Mouse (Mus musculus) neural tube, embryonic 15.5 days (tissue): ENCODE results near the gene Rgl2. TPM values are rescaled to one million over a fixed set of nuclear protein-coding genes. Genes with fewer than 3 reads are reported as not detected.
A peak's percentile ranks its signal among the peaks of the same experiment; 100 is the strongest.

Experiments used
- ATAC-seq: fragments of 200-750 bp; cut with Nextera tagmentation; 2 replicates; pipeline ENCODE4 v1.8.0; 2017; ENCODE audit warnings: mild to moderate bottlenecking, moderate TSS enrichment, moderate library complexity; ENCODE audit not compliant: low FRiP score
- H3K27ac ChIP-seq: fragments of 300-500 bp; sonication (generic); replicated peaks from 2 replicates; pipeline ENCODE4 v1.5.1; 2015; ENCODE audit warnings: mild to moderate bottlenecking, inconsistent platforms
- H3K27me3 ChIP-seq: fragments of 300-500 bp; sonication (generic); replicated peaks from 2 replicates; pipeline ENCODE4 v1.6.1; 2015; ENCODE audit warnings: inconsistent platforms
- H3K36me3 ChIP-seq: fragments of 300-500 bp; sonication (generic); 2 replicates; pipeline ENCODE4 v1.6.1; 2015; ENCODE audit warnings: inconsistent platforms
- H3K4me1 ChIP-seq: fragments of 300-500 bp; sonication (generic); 2 replicates; pipeline ENCODE4 v1.6.1; 2015; ENCODE audit warnings: inconsistent platforms
- H3K4me2 ChIP-seq: fragments of 300-500 bp; sonication (generic); 2 replicates; pipeline ENCODE4 v1.6.1; 2015; ENCODE audit warnings: inconsistent platforms, mild to moderate bottlenecking, moderate library complexity
- H3K4me3 ChIP-seq: fragments of 300-500 bp; sonication (generic); replicated peaks from 2 replicates; pipeline ENCODE4 v1.5.1; 2015; ENCODE audit warnings: mild to moderate bottlenecking, inconsistent platforms
- H3K9ac ChIP-seq: fragments of 300-500 bp; sonication (generic); replicated peaks from 2 replicates; pipeline ENCODE4 v1.6.1; 2015; ENCODE audit warnings: mild to moderate bottlenecking, inconsistent platforms
- H3K9me3 ChIP-seq: fragments of 300-500 bp; sonication (generic); replicated peaks from 2 replicates; pipeline ENCODE4 v1.6.1; 2016; ENCODE audit warnings: inconsistent platforms
- WGBS: fragments of 180-500 bp; shearing (Covaris S2); methylation state at CpG from one replicate; pipeline ENCODE4 v1.1.7; 2015; ENCODE audit warnings: mixed read lengths; 5-methylcytosine and 5-hydroxymethylcytosine counted together
- polyA plus RNA-seq: library from polyadenylated mRNA; unstranded; fragments of >200 nt; fragmentation: Nextera tagmentation; extraction: Ambion mirVana; gene quantifications from 2 replicates; pipeline ENCODE4 v1.2.1, GENCODE M21; 2015

The Rgl2 gene
- polyA plus RNA-seq, 1 experiment from 2014 or later: 58.8 TPM

DNA sequence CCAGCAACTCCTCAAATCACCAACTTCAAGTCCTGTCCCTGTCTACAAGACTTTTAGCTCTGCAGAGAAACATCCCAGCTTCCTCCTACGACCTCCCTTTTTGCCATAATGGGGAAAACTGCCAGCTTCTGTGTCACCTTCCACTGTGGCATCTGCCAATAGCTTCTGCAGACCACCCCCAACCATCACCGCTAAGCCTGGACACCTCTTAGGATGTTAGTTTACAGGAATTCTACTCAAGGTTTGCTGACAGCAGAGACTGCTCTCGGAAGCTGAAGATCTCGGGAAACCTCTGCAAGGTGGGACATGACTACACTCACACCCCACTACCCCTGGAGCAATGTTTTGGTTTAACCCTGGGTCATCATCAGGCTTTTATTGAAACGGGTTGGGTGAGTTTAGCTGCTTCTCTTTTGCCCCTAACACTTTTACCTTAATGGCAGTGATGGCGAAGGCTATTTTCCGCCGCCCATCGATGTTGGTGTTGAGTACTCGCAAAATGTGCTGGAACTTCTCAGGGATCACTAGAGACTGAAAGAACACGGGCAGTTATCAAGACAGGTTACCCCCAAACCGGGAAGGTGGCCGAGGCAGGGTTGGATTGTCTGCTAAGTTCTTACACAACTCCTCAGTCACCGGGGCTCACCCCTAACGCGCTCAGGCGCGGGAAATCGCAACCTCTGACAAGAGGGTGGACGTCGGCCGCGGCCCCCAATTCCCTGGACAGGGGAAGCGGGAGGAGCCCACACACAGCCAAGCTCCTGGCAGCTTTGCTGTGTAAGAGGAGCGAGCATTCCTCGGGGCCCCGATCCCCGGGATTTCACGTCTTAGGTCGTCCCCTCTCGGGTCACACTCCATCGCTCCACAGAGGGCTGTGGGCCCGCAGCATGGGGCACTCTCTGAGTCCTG, 25.6 kb downstream of the Rgl2 start:
- H3K9ac ChIP-seq: peak overlapping the region; percentile 90
- peak; percentile 29; the same call in 1 of the 2 replicates for ATAC-seq
- peak overlapping the region; percentile 89 for H3K27ac ChIP-seq
- no peaks in the 10 kb centered on the region for H3K9me3 ChIP-seq
- peak overlapping the region; percentile 83 for H3K4me2 ChIP-seq
- under 1% methylated on average over 33 of the region's 33 CpGs for WGBS
- peak overlapping the region; percentile 85 for H3K4me3 ChIP-seq
- H3K36me3 ChIP-seq: peaks cover 35% of the 10 kb centered on the region
- peaks cover 67% of the 10 kb centered on the region for H3K4me1 ChIP-seq
- H3K27me3 ChIP-seq: no peaks in the 10 kb centered on the region

DNA sequence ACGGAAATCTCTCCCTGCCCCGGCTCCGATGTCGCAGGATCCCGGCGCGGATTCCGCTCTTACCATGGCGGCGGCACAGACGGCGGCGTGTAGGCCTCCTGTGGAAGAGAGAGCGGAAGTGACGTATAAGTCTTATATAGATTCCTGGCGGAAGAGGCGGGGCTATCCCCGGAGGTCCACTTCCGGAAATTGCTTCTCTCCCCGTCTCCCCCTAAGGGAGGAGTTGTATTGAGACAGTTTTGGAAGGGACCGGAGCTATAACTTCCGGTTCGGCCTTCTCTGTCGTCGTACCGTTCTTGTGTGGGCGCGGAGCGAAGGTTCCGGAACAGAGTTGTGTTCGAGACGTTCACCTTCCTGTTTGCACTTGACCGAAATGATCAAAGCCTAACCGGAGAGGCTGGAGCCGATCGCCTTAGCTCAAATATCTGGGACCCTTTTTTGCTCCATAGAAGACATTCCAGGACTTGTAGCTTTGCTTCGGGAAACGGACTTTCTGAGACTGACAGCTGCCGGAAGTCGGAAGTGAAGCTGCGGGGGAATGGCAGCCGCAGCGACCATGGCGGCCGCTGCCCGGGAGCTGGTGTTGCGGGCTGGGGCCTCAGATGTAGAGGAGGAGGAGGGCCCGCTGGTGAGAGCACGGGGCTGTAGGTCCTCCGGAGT, 26.3 kb downstream of the Rgl2 start, which contains the start of the genes Vps52 and Rps18:
Gene Vps52, plus strand, starts transcription at position 258 of the 660 bp plus-strand sequence.
Gene Rps18, minus strand, starts transcription at position 447 of the 660 bp plus-strand sequence.
- H3K4me1 ChIP-seq: peaks cover 59% of the 10 kb centered on the region
- under 1% methylated on average over 50 of the region's 50 CpGs for WGBS

DNA sequence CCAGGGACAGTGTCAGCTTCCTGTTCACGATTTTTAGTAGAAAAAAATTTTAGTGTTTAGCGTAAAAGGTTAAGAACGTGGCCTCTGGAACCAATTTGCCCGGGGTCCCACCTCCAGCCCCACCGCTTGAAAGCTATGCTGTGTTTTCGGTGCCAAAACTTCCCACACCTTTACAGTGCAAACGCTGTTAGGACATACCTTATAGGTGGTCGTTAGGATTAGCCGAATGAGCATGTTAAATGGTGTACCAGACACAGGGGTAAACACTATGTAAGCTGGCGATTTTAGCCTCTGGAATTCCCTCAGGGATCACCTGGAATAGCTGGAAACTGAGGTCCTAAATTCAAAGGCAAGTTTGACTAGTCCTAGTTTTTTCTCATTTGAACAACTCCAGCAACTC, 27.0 kb downstream of the Rgl2 start:
- Histone ChIP-seq H3K27me3 (no peaks in the 10 kb centered on the region), H3K9ac (peak overlapping the region; percentile 83), H3K36me3 (peaks cover 46% of the 10 kb centered on the region), H3K27ac (peak overlapping the region; percentile 95), H3K4me1 (peaks cover 53% of the 10 kb centered on the region), H3K4me2 (peak overlapping the region; percentile 84), H3K9me3 (no peaks in the 10 kb centered on the region), H3K4me3 (peak overlapping the region; percentile 85)
- 0 out of 2 replicates have a peak, but pooled peaks have one; percentile 2 for ATAC-seq
- 7% methylated on average over 10 of the region's 10 CpGs for WGBS

More for the DNA sequence above, 26.3 kb downstream of the Rgl2 start, which contains the start of the genes Vps52 and Rps18:
- Histone ChIP-seq H3K9me3 (no peaks in the 10 kb centered on the region), H3K4me2 (peak within 1 kb of the TSS; percentile 84), H3K27me3 (no peaks in the 10 kb centered on the region), H3K27ac (peak within 1 kb of the TSS; percentile 95), H3K4me3 (peak within 1 kb of the TSS; percentile 85), H3K36me3 (peaks cover 40% of the 10 kb centered on the region), H3K9ac (peak within 1 kb of the TSS; percentile 90)
- peak; percentile 90 for ATAC-seq

DNA sequence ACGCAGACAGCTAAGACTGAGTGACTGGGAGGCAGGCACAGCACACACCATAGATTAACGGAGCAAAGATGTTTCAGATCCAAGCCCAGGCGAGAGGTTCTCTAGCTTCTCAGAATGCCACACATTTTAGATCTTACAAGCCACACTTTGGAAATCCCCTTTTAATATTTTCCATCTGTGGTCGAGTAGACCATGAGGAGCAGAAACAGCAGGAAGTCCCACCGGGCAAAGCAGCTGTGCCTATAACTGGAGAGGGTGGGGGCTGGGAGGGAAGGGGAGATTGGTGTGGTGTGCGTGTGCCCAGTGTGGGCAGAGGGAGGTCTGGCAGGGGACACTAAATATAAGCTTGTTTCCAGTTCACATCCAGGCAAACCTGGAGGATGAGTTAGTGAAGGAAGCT, 28.1 kb downstream of the Rgl2 start:
- H3K27me3 ChIP-seq: no peaks in the 10 kb centered on the region
- WGBS: 92% methylated on average over 6 of the region's 6 CpGs
- H3K9ac ChIP-seq: no peak overlapping the region
- H3K4me2 ChIP-seq: no peak overlapping the region
- H3K27ac ChIP-seq: no peak overlapping the region
- H3K4me3 ChIP-seq: no peak overlapping the region
- H3K4me1 ChIP-seq: peaks cover 43% of the 10 kb centered on the region
- no peak for ATAC-seq
- peaks cover 53% of the 10 kb centered on the region for H3K36me3 ChIP-seq
- H3K9me3 ChIP-seq: no peaks in the 10 kb centered on the region

DNA sequence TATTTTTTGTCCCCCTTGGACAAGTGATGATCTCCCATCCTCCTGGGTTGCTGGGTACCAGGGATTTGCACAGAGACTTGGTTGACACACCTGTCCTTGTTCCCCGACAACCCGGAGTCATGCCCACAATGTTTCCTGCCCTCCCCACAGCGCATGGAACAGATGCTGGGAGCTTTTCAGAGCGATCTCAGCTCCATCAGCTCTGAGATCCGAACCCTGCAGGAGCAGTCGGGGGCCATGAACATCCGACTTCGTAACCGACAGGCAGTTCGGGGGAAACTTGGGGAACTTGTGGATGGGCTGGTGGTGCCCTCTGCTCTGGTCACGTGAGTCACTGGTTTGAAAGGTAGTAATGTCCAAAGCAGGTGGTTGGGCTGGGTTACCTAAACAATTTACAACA, 29.1 kb downstream of the Rgl2 start:
- Histone ChIP-seq H3K4me1 (peaks cover 33% of the 10 kb centered on the region), H3K9me3 (no peaks in the 10 kb centered on the region), H3K27ac (no peak overlapping the region), H3K36me3 (peaks cover 54% of the 10 kb centered on the region), H3K4me2 (no peak overlapping the region), H3K9ac (no peak overlapping the region), H3K27me3 (no peaks in the 10 kb centered on the region), H3K4me3 (no peak overlapping the region)
- ATAC-seq: no peak
- WGBS: 95% methylated on average over 11 of the region's 11 CpGs

DNA sequence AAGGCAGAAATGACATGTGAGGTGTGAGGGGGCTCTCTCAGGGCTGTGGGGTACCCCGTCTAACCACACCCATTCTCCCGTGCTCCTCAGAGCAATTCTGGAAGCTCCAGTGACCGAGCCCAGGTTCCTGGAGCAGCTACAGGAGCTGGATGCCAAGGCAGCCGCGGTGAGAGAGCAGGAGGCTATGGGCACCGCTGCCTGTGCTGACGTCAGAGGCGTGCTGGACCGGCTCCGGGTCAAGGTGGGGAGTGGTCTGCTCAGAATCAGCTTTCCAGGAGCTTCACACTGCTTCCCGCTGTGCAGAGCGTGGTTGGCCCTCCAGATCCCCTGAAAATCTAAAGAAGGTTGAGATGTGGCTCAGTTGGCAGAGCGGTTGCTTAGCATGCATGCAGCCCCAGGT, 29.8 kb downstream of the Rgl2 start:
- no peak overlapping the region for H3K9ac ChIP-seq
- H3K27ac ChIP-seq: no peak overlapping the region
- ATAC-seq: no peak
- H3K9me3 ChIP-seq: no peaks in the 10 kb centered on the region
- H3K4me2 ChIP-seq: no peak overlapping the region
- H3K27me3 ChIP-seq: no peaks in the 10 kb centered on the region
- H3K4me1 ChIP-seq: peaks cover 26% of the 10 kb centered on the region
- 97% methylated on average over 13 of the region's 13 CpGs for WGBS
- peaks cover 56% of the 10 kb centered on the region for H3K36me3 ChIP-seq
- H3K4me3 ChIP-seq: no peak overlapping the region

DNA sequence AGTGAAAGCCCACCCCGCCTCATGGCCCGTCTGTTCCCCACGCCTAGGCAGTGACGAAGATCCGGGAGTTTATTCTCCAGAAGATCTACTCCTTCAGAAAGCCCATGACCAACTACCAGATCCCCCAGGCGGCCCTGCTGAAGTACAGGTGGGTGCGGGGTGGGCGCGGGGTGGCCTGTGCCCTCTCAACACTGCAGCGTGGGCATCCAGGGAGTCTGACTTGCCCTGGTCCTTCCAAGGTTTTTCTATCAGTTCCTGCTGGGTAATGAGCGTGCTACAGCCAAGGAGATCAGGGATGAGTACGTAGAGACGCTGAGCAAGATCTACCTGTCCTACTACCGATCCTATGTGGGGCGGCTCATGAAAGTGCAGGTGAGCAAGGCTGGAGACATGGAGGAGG, 30.6 kb downstream of the Rgl2 start:
- H3K36me3 ChIP-seq: peaks cover 58% of the 10 kb centered on the region
- WGBS: 95% methylated on average over 15 of the region's 15 CpGs

DNA sequence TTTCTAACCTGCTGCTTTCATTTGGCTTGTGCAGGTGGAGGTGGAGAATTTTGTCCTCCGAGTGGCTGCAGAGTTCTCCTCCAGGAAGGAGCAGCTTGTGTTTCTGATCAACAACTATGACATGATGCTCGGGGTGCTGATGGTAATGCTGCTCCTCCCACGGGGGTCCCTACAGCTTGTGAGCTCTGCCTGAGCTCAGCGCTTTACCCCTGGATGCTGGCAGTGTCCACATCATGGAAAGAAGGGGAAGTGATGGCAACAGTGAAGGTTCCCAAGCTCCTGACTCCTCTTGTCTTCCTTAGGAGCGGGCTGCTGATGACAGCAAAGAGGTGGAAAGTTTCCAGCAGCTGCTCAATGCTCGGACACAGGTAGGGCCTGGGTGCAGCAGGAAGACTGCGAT, 33.5 kb downstream of the Rgl2 start:
- Histone ChIP-seq H3K4me2 (no peak overlapping the region), H3K27me3 (no peaks in the 10 kb centered on the region), H3K4me1 (peaks cover 2% of the 10 kb centered on the region), H3K9ac (no peak overlapping the region), H3K27ac (no peak overlapping the region), H3K36me3 (peaks cover 73% of the 10 kb centered on the region), H3K9me3 (no peaks in the 10 kb centered on the region), H3K4me3 (no peak overlapping the region)
- WGBS: 97% methylated on average over 7 of the region's 7 CpGs
- no peak for ATAC-seq

More for the DNA sequence above, 30.6 kb downstream of the Rgl2 start:
- Histone ChIP-seq H3K4me3 (no peak overlapping the region), H3K9ac (no peak overlapping the region), H3K4me1 (peaks cover 19% of the 10 kb centered on the region), H3K27ac (no peak overlapping the region), H3K4me2 (no peak overlapping the region), H3K27me3 (no peaks in the 10 kb centered on the region), H3K9me3 (no peaks in the 10 kb centered on the region)
- ATAC-seq: no peak

DNA sequence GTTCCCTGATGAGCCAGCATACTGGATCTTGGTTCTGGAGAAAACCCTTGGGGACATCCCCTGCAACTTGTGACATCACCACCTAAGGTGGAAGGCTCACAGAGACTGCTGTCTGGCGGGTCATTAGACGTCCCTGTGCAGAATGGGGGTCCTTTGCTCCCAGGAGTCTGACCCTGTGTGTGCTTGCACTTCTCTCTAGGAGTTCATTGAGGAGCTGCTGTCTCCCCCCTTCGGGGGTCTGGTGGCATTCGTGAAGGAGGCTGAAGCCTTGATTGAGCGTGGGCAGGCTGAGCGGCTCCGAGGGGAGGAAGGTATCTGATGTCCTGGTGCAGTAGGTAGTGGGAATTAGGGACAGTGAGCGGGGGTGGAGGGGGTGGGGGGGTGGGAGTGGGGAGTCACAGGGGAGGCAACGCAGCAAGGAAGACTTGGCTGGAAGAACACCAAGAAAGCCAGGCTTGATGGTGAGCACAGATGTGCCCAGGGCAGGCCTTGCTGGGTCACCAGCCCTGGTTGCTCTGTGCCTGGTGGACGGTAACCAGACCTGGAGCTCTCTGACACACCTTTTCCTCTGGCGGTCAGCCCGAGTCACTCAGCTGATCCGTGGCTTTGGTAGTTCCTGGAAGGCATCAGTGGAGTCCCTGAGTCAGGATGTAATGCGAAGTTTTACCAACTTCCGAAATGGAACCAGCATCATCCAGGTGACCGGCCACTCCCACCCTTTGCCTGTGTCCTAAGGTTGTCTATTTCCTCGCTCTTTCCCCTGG, 35.9 kb downstream of the Rgl2 start:
- Histone ChIP-seq H3K9me3 (no peaks in the 10 kb centered on the region), H3K36me3 (peaks cover 51% of the 10 kb centered on the region), H3K27me3 (0 out of 2 replicates have a peak, but pooled peaks cover 2% of the 10 kb centered on the region), H3K4me3 (no peak overlapping the region), H3K4me2 (no peak overlapping the region), H3K4me1 (no peaks in the 10 kb centered on the region), H3K27ac (no peak overlapping the region), H3K9ac (no peak overlapping the region)
- ATAC-seq: no peak
- 94% methylated on average over 17 of the region's 17 CpGs for WGBS

DNA sequence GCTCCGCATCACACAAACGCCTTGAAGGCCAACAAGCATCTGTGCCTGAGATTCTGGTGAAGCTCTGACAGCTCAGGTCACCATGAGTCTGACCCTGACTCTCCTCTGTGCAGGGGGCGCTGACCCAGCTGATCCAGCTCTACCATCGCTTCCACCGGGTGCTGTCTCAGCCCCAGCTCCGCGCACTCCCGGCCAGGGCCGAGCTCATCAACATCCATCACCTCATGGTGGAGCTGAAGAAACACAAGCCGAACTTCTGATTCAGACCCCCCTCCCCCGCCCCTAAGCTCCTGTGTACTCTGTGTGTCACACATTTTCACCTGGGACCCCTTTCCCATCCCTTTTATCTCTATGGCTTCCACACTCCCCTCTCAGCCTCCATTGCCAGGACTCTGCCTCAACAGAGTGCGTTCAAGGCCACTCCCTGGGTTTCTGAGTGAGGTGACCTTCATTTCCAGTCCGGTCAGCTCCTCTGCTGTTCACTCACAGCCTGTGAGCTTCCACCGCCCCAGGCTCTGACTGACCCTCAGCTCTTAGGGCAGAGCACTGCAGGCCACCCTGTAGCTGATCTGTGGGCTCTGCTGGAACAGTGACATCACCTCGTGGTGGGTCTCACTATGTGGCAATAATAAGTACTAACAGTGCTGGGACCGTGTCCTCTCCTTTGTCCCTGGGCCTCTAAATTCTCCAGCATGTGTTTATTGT, 36.7 kb downstream of the Rgl2 start:
- Histone ChIP-seq H3K9me3 (no peaks in the 10 kb centered on the region), H3K4me3 (no peak overlapping the region), H3K27me3 (0 out of 2 replicates have a peak, but pooled peaks cover 5% of the 10 kb centered on the region), H3K4me1 (no peaks in the 10 kb centered on the region), H3K27ac (no peak overlapping the region), H3K4me2 (no peak overlapping the region), H3K36me3 (peaks cover 48% of the 10 kb centered on the region), H3K9ac (no peak overlapping the region)
- WGBS: 90% methylated on average over 16 of the region's 16 CpGs
- ATAC-seq: no peak

DNA sequence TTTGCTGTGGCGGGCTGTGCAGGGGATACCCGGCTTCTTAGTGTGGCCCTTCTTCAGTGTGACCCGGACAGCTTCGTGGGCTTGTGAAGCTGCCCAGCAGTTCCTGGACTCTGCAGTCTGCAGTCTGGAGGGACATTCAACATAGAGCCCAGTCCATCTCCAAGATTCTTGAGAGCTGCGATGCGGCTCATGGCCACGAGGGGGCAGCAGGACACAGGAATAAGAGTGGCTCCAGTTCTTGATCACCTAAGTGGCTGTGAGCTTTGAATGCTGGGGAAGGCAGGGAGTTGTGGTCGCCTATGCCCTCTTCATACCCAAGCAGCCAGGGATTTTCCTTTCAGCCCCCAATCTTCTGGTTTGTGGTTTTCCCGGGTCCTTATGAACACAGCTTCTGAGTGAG, 39.1 kb downstream of the Rgl2 start:
- Histone ChIP-seq H3K9ac (no peak overlapping the region), H3K27ac (no peak overlapping the region), H3K27me3 (0 out of 2 replicates have a peak, but pooled peaks cover 13% of the 10 kb centered on the region), H3K4me1 (no peaks in the 10 kb centered on the region), H3K4me2 (no peak overlapping the region), H3K36me3 (peaks cover 23% of the 10 kb centered on the region), H3K9me3 (no peaks in the 10 kb centered on the region), H3K4me3 (no peak overlapping the region)
- ATAC-seq: peak; percentile 85
- WGBS: 5% methylated on average over 9 of the region's 9 CpGs
